Mouse (Mus musculus) mature B cell (primary cell): ENCODE results near the gene Btg2.

ENCODE experiments used
- in situ Hi-C: fragments of 300-500 bp; cut with MboI; formaldehyde crosslinking; loops from 2 replicates; pipeline ENCODE4 v1.14.3; 2019

Gene Btg2

GRCm38 (mm10) chr1:134078802-134079476 lies at the start of gene Btg2:
TSS of gene Btg2 (minus strand) at chr1:134079120.
- in situ Hi-C loops: loop anchor here (25.0 kb wide), 1 partner anchor 1042 kb away; the partner anchor contains the start of genes Mdm4 and Pik3c2b

GRCm38 (mm10) chr1:134122195-134122594 lies 43.3 kb upstream of the Btg2 start:
- in situ Hi-C loops: loop anchor here (25.0 kb wide), 1 partner anchor 210 kb away; the partner anchor contains the start of genes Optc and Prelp

- in situ Hi-C loops: loop anchor here (25.0 kb wide), 1 partner anchor 208 kb away; the partner anchor contains the start of genes Optc and Prelp
Measured at GRCm38 (mm10) chr1:134120179-134120578, 41.3 kb upstream of the Btg2 start.

GRCm38 (mm10) chr1:134117110-134117509 lies 38.2 kb upstream of the Btg2 start:
- in situ Hi-C loops: loop anchor here (25.0 kb wide), 1 partner anchor 205 kb away; the partner anchor contains the start of genes Optc and Prelp

GRCm38 (mm10) chr1:134115424-134115823 lies 36.5 kb upstream of the Btg2 start:
- in situ Hi-C loops: loop anchor here (25.0 kb wide), 1 partner anchor 203 kb away; the partner anchor contains the start of genes Optc and Prelp

- in situ Hi-C loops: loop anchor here (25.0 kb wide), 1 partner anchor 202 kb away; the partner anchor contains the start of genes Optc and Prelp
Measured at GRCm38 (mm10) chr1:134114730-134115129, 35.8 kb upstream of the Btg2 start.

GRCm38 (mm10) chr1:134114018-134114417 lies 35.1 kb upstream of the Btg2 start:
- in situ Hi-C loops: loop anchor here (25.0 kb wide), 1 partner anchor 202 kb away; the partner anchor contains the start of genes Optc and Prelp

GRCm38 (mm10) chr1:134113560-134113959 lies 34.6 kb upstream of the Btg2 start:
- in situ Hi-C loops: loop anchor here (25.0 kb wide), 1 partner anchor 201 kb away; the partner anchor contains the start of genes Optc and Prelp

- in situ Hi-C loops: loop anchor here (25.0 kb wide), 1 partner anchor 199 kb away; the partner anchor contains the start of genes Optc and Prelp
Measured at GRCm38 (mm10) chr1:134110979-134111378, 32.1 kb upstream of the Btg2 start, which contains the start of gene Chit1. TSS of gene Chit1 (plus strand) at chr1:134111242.

GRCm38 (mm10) chr1:134110449-134110848 lies 31.5 kb upstream of the Btg2 start:
- in situ Hi-C loops: loop anchor here (25.0 kb wide), 1 partner anchor 198 kb away; the partner anchor contains the start of genes Optc and Prelp

GRCm38 (mm10) chr1:134110015-134110414 lies 31.1 kb upstream of the Btg2 start:
- in situ Hi-C loops: loop anchor here (25.0 kb wide), 1 partner anchor 198 kb away; the partner anchor contains the start of genes Optc and Prelp

- in situ Hi-C loops: loop anchor here (5.0 to 25.0 kb wide), 2 partner anchors 45 to 195 kb away; partner anchors contain the start of genes Optc and Prelp
Measured at GRCm38 (mm10) chr1:134107777-134108176, 28.9 kb upstream of the Btg2 start.

GRCm38 (mm10) chr1:134106719-134107118 lies 27.8 kb upstream of the Btg2 start:
- in situ Hi-C loops: loop anchor here (5.0 to 25.0 kb wide), 2 partner anchors 44 to 194 kb away; partner anchors contain the start of genes Optc and Prelp

GRCm38 (mm10) chr1:134105764-134106430 lies 27.0 kb upstream of the Btg2 start:
- in situ Hi-C loops: loop anchor here (5.0 to 25.0 kb wide), 2 partner anchors 44 to 194 kb away; partner anchors contain the start of genes Optc and Prelp

- in situ Hi-C loops: loop anchor here (5.0 to 25.0 kb wide), 2 partner anchors 43 to 193 kb away; partner anchors contain the start of genes Optc and Prelp
Measured at GRCm38 (mm10) chr1:134105043-134105763, 26.3 kb upstream of the Btg2 start.

- in situ Hi-C loops: loop anchor here (25.0 kb wide), 1 partner anchor 192 kb away; the partner anchor contains the start of genes Optc and Prelp
Measured at GRCm38 (mm10) chr1:134103861-134104260, 24.9 kb upstream of the Btg2 start.

- in situ Hi-C loops: loop anchor here (25.0 kb wide), 1 partner anchor 189 kb away; the partner anchor contains the start of genes Optc and Prelp
Measured at GRCm38 (mm10) chr1:134101593-134101992, 22.7 kb upstream of the Btg2 start.

- in situ Hi-C loops: loop anchor here (25.0 kb wide), 1 partner anchor 189 kb away; the partner anchor contains the start of genes Optc and Prelp
Measured at GRCm38 (mm10) chr1:134100928-134101327, 22.0 kb upstream of the Btg2 start.

- in situ Hi-C loops: loop anchor here (25.0 kb wide), 1 partner anchor 188 kb away; the partner anchor contains the start of genes Optc and Prelp
Measured at GRCm38 (mm10) chr1:134100401-134100800, 21.5 kb upstream of the Btg2 start.

- in situ Hi-C loops: loop anchor here (25.0 kb wide), 2 partner anchors 187 to 1062 kb away; partner anchors contain the start of genes Mdm4, Optc, Pik3c2b and Prelp
Measured at GRCm38 (mm10) chr1:134099516-134100235, 20.8 kb upstream of the Btg2 start.
